Mouse (Mus musculus) bone marrow macrophage, adult 2 months (primary cell): ENCODE results near the gene Ntf3.

ENCODE experiments used
- CTCF ChIP-seq: IDR thresholded peaks from 2 replicates; pipeline ENCODE4 v1.5.1; 2012; ENCODE audit warnings: low read depth, mild to moderate bottlenecking, low read length, moderate library complexity
- POLR2A ChIP-seq: IDR thresholded peaks from 2 replicates; pipeline ENCODE4 v1.6.1; 2012; ENCODE audit warnings: mild to moderate bottlenecking, low read depth, low read length, borderline replicate concordance

DNA sequence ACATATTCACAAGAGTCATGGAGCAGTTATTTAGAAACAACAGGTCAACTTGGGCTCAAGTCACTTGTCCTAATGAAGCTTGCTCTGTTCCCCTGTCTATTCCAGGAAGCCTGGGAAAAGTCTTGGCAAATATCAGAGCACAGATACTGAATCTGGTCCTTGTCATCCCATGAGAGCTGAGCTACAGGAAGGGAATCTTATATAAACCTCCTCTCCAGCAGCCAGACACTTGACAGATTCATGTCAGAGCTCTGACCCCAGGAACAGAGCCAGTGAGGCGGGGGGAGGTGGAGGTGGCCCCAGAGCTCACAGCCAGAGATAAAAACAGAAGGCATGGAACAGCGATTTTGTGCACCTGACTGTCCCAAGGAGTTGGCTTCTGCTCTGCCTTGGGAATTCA lies 26.3 kb downstream of the Ntf3 start:
- TF ChIP-seq CTCF, result no peak
- TF ChIP-seq POLR2A, result no peak
